Mouse (Mus musculus): Measurements from ENCODE around the gene Fgf5. TPM values are rescaled to one million over a fixed set of nuclear protein-coding genes. Genes with fewer than 3 reads are reported as not detected.

Gene Fgf5
- polyA plus RNA-seq, 1 experiment: not detected

DNA sequence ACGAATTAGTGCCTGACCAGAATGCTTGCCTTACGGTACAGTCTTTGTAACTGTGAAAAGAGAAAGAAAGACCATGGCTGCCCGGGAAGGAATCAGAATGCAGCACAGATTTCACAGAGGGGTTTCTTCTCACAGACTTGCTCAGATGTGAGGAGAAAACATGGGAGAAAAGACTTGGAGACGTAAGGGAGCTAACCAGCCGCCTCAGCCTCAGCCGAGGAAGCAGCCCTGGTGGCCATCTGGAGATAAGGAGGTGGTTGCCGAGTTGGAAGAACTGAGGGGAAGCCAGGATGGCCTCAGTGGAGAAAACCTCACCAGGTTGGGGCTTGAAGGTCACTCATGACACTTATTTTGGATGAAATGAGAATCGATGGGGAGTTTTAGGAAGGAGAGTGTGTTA, 8.7 kb upstream of the Fgf5 start:
- H3K4me3 ChIP-seq (ENCODE audit: extremely low read depth, insufficient read depth, insufficient read length): no peak overlapping the region
- WGBS: 46% methylated on average over 8 of the region's 8 CpGs
- no peak overlapping the region for H3K27ac ChIP-seq (ENCODE audit: insufficient read depth, low read length)

GRCm38 (mm10) chr5:98245976-98246375, 8.0 kb upstream of the Fgf5 start:
- Histone ChIP-seq H3K27me3 (ENCODE audit: control insufficient read depth, insufficient read depth, low read length) (no peaks in the 10 kb centered on the region), H3K36me3 (ENCODE audit: control insufficient read depth, insufficient read depth, low read length) (no peaks in the 10 kb centered on the region), H3K4me1 (ENCODE audit: control insufficient read depth, insufficient read depth, insufficient read length) (no peaks in the 10 kb centered on the region), H3K27ac (ENCODE audit: insufficient read depth, low read length) (no peak overlapping the region), H3K4me3 (ENCODE audit: extremely low read depth, insufficient read depth, insufficient read length) (no peak overlapping the region)
- no peak for TF ChIP-seq POLR2A (IDR thresholded peaks at IDR 0.05; ENCODE audit: low read depth, low read length)
- no peak for TF ChIP-seq CTCF (IDR thresholded peaks at IDR 0.05; ENCODE audit: extremely low read depth, insufficient read depth, insufficient read length, insufficient replicate concordance)
- DNase-seq (ENCODE audit: low read depth in 1 of 2, low spot score in 2 of 2): no peak
- WGBS: 57% methylated on average over 4 of the region's 4 CpGs

More for the DNA sequence above, 8.7 kb upstream of the Fgf5 start:
- no peak for DNase-seq (ENCODE audit: low read depth in 1 of 2, low spot score in 2 of 2)
- Histone ChIP-seq H3K27me3 (ENCODE audit: control insufficient read depth, insufficient read depth, low read length) (no peaks in the 10 kb centered on the region), H3K36me3 (ENCODE audit: control insufficient read depth, insufficient read depth, low read length) (no peaks in the 10 kb centered on the region), H3K4me1 (ENCODE audit: control insufficient read depth, insufficient read depth, insufficient read length) (no peaks in the 10 kb centered on the region)
- no peak for TF ChIP-seq CTCF (IDR thresholded peaks at IDR 0.05; ENCODE audit: extremely low read depth, insufficient read depth, insufficient read length, insufficient replicate concordance)
- TF ChIP-seq POLR2A (IDR thresholded peaks at IDR 0.05; ENCODE audit: low read depth, low read length): no peak

GRCm38 (mm10) chr5:98246826-98247225, 7.2 kb upstream of the Fgf5 start:
- Histone ChIP-seq H3K4me3 (ENCODE audit: extremely low read depth, insufficient read depth, insufficient read length) (no peak overlapping the region), H3K27me3 (ENCODE audit: control insufficient read depth, insufficient read depth, low read length) (no peaks in the 10 kb centered on the region), H3K27ac (ENCODE audit: insufficient read depth, low read length) (no peak overlapping the region), H3K4me1 (ENCODE audit: control insufficient read depth, insufficient read depth, insufficient read length) (no peaks in the 10 kb centered on the region), H3K36me3 (ENCODE audit: control insufficient read depth, insufficient read depth, low read length) (no peaks in the 10 kb centered on the region)
- TF ChIP-seq CTCF (IDR thresholded peaks at IDR 0.05; ENCODE audit: extremely low read depth, insufficient read depth, insufficient read length, insufficient replicate concordance): no peak
- TF ChIP-seq POLR2A (IDR thresholded peaks at IDR 0.05; ENCODE audit: low read depth, low read length): no peak
- no peak for DNase-seq (ENCODE audit: low read depth in 1 of 2, low spot score in 2 of 2)
- WGBS: 82% methylated on average over 7 of the region's 7 CpGs

- H3K4me3 ChIP-seq (ENCODE audit: extremely low read depth, insufficient read depth, insufficient read length): no peak overlapping the region
- H3K27me3 ChIP-seq (ENCODE audit: control insufficient read depth, insufficient read depth, low read length): no peaks in the 10 kb centered on the region
- no peaks in the 10 kb centered on the region for H3K36me3 ChIP-seq (ENCODE audit: control insufficient read depth, insufficient read depth, low read length)
- H3K4me1 ChIP-seq (ENCODE audit: control insufficient read depth, insufficient read depth, insufficient read length): no peaks in the 10 kb centered on the region
- DNase-seq (ENCODE audit: low read depth in 1 of 2, low spot score in 2 of 2): no peak
- no peak overlapping the region for H3K27ac ChIP-seq (ENCODE audit: insufficient read depth, low read length)
- 49% methylated on average over 2 of the region's 2 CpGs for WGBS
- TF ChIP-seq CTCF (IDR thresholded peaks at IDR 0.05; ENCODE audit: extremely low read depth, insufficient read depth, insufficient read length, insufficient replicate concordance) (no peak), POLR2A (IDR thresholded peaks at IDR 0.05; ENCODE audit: low read depth, low read length) (no peak)
These were observed 6.5 kb upstream of the Fgf5 start for GRCm38 (mm10) chr5:98247516-98247915.

DNA sequence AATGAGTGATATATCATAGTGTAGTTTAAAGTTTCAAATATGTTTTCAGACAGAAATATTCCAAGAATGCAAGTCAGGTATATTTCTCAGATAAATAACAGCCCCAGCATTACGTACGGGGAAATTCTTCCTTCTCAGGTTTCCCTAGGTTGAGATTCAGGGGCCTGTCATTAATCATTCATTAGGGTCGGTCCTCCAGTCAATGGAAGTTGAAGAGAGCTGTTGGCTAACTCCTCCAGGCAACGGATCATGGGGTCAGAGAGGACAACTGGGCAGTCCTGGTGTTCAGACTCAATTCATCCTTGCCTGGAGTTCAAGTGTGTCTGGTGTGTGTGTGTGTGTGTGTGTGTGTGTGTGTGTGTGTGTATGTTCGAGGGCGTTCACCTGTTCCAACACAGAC, 837 bp upstream of the Fgf5 start:
- no peaks in the 10 kb centered on the region for H3K36me3 ChIP-seq (ENCODE audit: control insufficient read depth, insufficient read depth, low read length)
- WGBS: 40% methylated on average over 6 of the region's 6 CpGs
- DNase-seq (ENCODE audit: low read depth in 1 of 2, low spot score in 2 of 2): no peak
- H3K4me1 ChIP-seq (ENCODE audit: control insufficient read depth, insufficient read depth, insufficient read length): no peaks in the 10 kb centered on the region
- no peak overlapping the region for H3K27ac ChIP-seq (ENCODE audit: insufficient read depth, low read length)
- peaks cover 12% of the 10 kb centered on the region for H3K27me3 ChIP-seq (ENCODE audit: control insufficient read depth, insufficient read depth, low read length)
- no peak for TF ChIP-seq CTCF (IDR thresholded peaks at IDR 0.05; ENCODE audit: extremely low read depth, insufficient read depth, insufficient read length, insufficient replicate concordance)
- no peak for TF ChIP-seq POLR2A (IDR thresholded peaks at IDR 0.05; ENCODE audit: low read depth, low read length)
- no peak overlapping the region for H3K4me3 ChIP-seq (ENCODE audit: extremely low read depth, insufficient read depth, insufficient read length)

DNA sequence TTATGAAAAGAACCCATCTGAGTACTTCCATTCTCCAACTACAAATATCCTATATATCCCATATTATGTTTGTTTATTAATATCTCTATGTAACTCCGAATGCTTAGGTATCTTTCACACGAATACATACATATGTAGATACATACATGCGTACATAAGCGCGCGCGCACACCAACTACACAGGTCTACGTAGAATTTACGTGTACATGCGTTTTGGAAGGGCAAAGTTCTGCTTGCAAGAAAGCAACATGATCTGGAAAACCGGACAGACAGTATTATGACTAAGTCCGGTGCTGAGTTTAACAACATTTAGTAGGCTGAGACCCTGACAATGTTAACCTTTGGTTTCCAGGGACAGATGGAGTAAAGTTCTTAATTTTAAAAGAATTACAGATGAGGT, 1.2 kb downstream of the Fgf5 start:
- no peak for DNase-seq (ENCODE audit: low read depth in 1 of 2, low spot score in 2 of 2)
- Histone ChIP-seq H3K27ac (ENCODE audit: insufficient read depth, low read length) (no peak overlapping the region), H3K36me3 (ENCODE audit: control insufficient read depth, insufficient read depth, low read length) (no peaks in the 10 kb centered on the region), H3K4me1 (ENCODE audit: control insufficient read depth, insufficient read depth, insufficient read length) (no peaks in the 10 kb centered on the region), H3K27me3 (ENCODE audit: control insufficient read depth, insufficient read depth, low read length) (peaks cover 12% of the 10 kb centered on the region), H3K4me3 (ENCODE audit: extremely low read depth, insufficient read depth, insufficient read length) (no peak overlapping the region)
- WGBS: 14% methylated on average over 12 of the region's 12 CpGs
- TF ChIP-seq POLR2A (IDR thresholded peaks at IDR 0.05; ENCODE audit: low read depth, low read length): no peak
- no peak for TF ChIP-seq CTCF (IDR thresholded peaks at IDR 0.05; ENCODE audit: extremely low read depth, insufficient read depth, insufficient read length, insufficient replicate concordance)

GRCm38 (mm10) chr5:98255760-98256490, 1.9 kb downstream of the Fgf5 start:
- Histone ChIP-seq H3K27me3 (ENCODE audit: control insufficient read depth, insufficient read depth, low read length) (peaks cover 12% of the 10 kb centered on the region), H3K4me1 (ENCODE audit: control insufficient read depth, insufficient read depth, insufficient read length) (no peaks in the 10 kb centered on the region), H3K4me3 (ENCODE audit: extremely low read depth, insufficient read depth, insufficient read length) (no peak overlapping the region), H3K36me3 (ENCODE audit: control insufficient read depth, insufficient read depth, low read length) (no peaks in the 10 kb centered on the region), H3K27ac (ENCODE audit: insufficient read depth, low read length) (no peak overlapping the region)
- 15% methylated on average over 18 of the region's 18 CpGs for WGBS
- DNase-seq (ENCODE audit: low read depth in 1 of 2, low spot score in 2 of 2): no peak
- no peak for TF ChIP-seq CTCF (IDR thresholded peaks at IDR 0.05; ENCODE audit: extremely low read depth, insufficient read depth, insufficient read length, insufficient replicate concordance)
- TF ChIP-seq POLR2A (IDR thresholded peaks at IDR 0.05; ENCODE audit: low read depth, low read length): no peak
